Mouse (Mus musculus): Measurements from ENCODE around the gene Hapln2.

Gene Hapln2

DNA sequence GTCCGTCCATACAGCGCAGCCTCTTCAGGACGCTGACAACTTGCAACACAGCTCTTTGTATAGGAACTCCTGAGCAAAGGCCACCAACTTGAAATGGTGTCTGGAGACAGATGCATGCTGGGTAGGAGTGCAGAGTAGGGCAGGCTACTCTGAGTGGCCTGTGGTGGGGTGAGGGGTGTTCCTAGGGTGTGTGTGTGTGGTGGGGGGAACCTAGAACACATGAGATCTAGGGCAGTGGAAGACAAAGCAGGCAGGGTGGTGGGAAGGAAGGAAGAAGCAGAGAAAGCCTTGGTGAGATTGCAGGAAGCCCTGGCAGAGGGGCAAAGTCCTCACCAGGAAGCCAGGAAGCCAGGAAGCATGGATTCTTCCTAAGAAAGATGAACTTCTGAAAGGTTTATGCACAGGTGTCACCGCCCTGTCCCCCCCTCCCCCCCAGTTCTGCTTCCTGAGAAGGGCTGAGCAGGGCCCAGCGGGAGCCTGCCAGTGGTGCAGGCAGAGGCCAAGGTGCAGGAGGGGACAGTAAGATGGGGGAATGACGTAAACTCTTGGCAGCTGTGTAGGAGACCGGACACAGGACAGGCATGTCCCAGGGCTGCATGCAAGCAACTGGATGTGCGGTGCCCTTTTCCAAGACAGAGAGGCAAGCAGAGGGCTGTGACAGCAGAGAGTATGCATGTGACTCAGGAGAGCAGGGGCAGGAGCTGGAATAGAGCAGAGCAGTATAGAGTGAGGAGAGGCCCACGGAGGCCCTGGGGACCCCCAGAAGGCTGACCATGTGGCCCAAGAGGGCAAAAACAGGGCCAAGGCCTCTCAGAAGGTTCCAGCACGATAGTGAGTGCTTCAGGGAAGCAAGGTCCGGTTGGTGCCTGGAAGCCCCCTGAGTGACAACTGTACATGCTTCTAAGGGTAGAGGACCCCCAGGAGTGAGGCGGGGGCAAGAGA is 45.2 kb downstream of the Hapln2 start:
- no peak for DNase-seq (ENCODE audit: low read depth)

DNA sequence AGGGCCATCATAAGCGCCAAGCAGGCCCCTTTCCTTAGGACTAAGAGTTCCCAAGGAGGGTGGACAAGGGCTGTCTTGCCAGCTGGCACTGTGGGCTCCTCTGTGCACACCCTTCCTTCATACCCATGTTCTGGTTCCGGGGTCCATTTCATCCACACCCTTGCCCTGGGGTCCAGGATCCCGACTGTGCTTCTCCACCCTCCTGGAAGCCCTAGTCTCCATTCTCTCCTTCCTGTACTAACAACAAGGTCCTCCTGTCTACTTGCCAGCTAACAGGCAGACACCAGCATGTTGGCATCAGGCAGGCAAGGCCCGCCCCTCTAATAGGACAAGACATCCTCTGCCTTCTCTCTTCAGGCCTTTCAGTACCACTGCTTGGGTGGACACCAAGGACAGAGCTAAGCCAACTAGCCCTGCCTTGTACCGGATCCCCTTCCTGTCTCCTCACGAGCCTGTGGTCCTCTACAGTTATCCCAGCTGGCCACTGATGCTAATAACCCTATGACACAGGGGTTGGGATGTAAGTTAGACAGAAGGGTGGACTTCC is 46.1 kb downstream of the Hapln2 start:
- no peak for DNase-seq (ENCODE audit: low read depth)

GRCm38 (mm10) chr3:87980728-87981127 is 46.7 kb downstream of the Hapln2 start:
- no peak for DNase-seq (ENCODE audit: low read depth)

- no peak for DNase-seq (ENCODE audit: low read depth)
These were observed 47.3 kb downstream of the Hapln2 start for GRCm38 (mm10) chr3:87980085-87980484.

DNA sequence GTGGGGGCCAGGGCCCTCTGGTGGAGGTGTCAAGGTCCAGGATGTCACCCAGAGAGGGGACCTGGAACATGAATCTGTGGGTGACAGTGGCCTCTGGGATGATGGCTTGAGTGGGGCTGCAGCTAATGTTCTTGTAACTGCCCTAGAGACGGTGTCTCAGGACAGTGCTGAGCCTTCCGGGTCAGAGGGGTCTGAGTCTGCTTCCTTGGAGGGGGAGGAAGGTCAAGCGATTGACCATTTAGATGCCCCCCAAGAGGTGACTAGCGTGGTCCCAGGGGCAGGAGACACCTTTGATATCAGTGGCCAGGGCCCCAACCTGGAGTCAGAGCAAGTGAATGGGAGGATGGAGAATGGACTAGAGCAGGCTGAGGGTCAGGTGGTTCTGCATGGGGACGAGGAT is 47.9 kb downstream of the Hapln2 start:
- DNase-seq (ENCODE audit: low read depth) = no peak

- DNase-seq (ENCODE audit: low read depth) = no peak
These were observed 52.9 kb downstream of the Hapln2 start for GRCm38 (mm10) chr3:87974381-87974987.

- DNase-seq (ENCODE audit: low read depth) = no peak
These were observed 53.6 kb downstream of the Hapln2 start for GRCm38 (mm10) chr3:87973593-87974380.

GRCm38 (mm10) chr3:87972776-87973175 is 54.6 kb downstream of the Hapln2 start:
- no peak for DNase-seq (ENCODE audit: low read depth)

GRCm38 (mm10) chr3:87972203-87972664 is 55.1 kb downstream of the Hapln2 start:
- no peak for DNase-seq (ENCODE audit: low read depth)

All from c-Kit-positive CD71-negative TER-119-negative erythroid progenitor cells, embryonic 14.5 days (primary cell).